Mouse (Mus musculus) heart, postnatal 0 days (tissue): Measurements from ENCODE around the gene Klhl9.
"Not testable (repeated sequence)": the region's sequence is repeated elsewhere in the genome, so short reads cannot be mapped to it uniquely, and the experiment has no call there.

Experiments
- CTCF ChIP-seq: IDR thresholded peaks from 2 replicates; pipeline ENCODE4 v1.5.1; 2016; ENCODE audit warnings: antibody characterized with exemption, control low read depth, low read depth
- EP300 ChIP-seq: IDR thresholded peaks from 2 replicates; pipeline ENCODE4 v1.6.1; 2016; ENCODE audit warnings: antibody characterized with exemption, low read depth

GRCm38 (mm10) chr4:88754818-88755340 lies 32.6 kb upstream of the Klhl9 start, which contains the start of gene Gm13271:
- not testable (repeated sequence) for TF ChIP-seq EP300, CTCF
